Mouse (Mus musculus) kidney, postnatal 0 days (tissue): ENCODE measurements around the gene Gm44502. TPM values are rescaled to one million over a fixed set of nuclear protein-coding genes. Genes with fewer than 3 reads are reported as not detected.
A peak's percentile ranks its signal among the peaks of the same experiment; 100 is the strongest.
"Not testable (repeated sequence)": the region's sequence is repeated elsewhere in the genome, so short reads cannot be mapped to it uniquely, and the experiment has no call there.

ENCODE experiments used
- ATAC-seq: fragments of 200-750 bp; cut with Nextera tagmentation; replicated peaks from 2 replicates; pipeline ENCODE4 v1.8.0; 2017; ENCODE audit warnings: low read depth, moderate number of reproducible peaks, moderate TSS enrichment, moderate library complexity; ENCODE audit not compliant: low FRiP score
- DNase-seq: peaks from one replicate; pipeline ENCODE4 v3.0.0-alpha.2; 2016; ENCODE audit warnings: low spot score
- H3K27ac ChIP-seq: fragments of 300-500 bp; sonication (generic); 2 replicates; pipeline ENCODE4 v1.5.1; 2014; ENCODE audit warnings: mild to moderate bottlenecking
- H3K27me3 ChIP-seq: fragments of 300-500 bp; sonication (generic); 2 replicates; pipeline ENCODE4 v1.6.1; 2014; ENCODE audit warnings: low read length, mixed read lengths; ENCODE audit not compliant: insufficient read depth
- H3K36me3 ChIP-seq: fragments of 300-500 bp; sonication (generic); 2 replicates; pipeline ENCODE4 v1.6.1; 2014; ENCODE audit warnings: low read length, mixed read lengths; ENCODE audit not compliant: insufficient read depth
- H3K4me1 ChIP-seq: fragments of 300-500 bp; sonication (generic); replicated peaks from 2 replicates; pipeline ENCODE4 v1.6.1; 2014; ENCODE audit warnings: antibody characterized with exemption, low read length, mixed read lengths; ENCODE audit not compliant: insufficient read depth
- H3K4me2 ChIP-seq: fragments of 300-500 bp; sonication (generic); 2 replicates; pipeline ENCODE4 v1.6.1; 2014; ENCODE audit warnings: mild to moderate bottlenecking, low read length, moderate library complexity, mixed read lengths
- H3K4me3 ChIP-seq: fragments of 300-500 bp; sonication (generic); replicated peaks from 2 replicates; pipeline ENCODE4 v1.5.1; 2014; ENCODE audit warnings: low read depth, low read length
- H3K9ac ChIP-seq: fragments of 300-500 bp; sonication (generic); 2 replicates; pipeline ENCODE4 v1.6.1; 2014; ENCODE audit warnings: low read depth, low read length
- H3K9me3 ChIP-seq: fragments of 300-500 bp; sonication (generic); replicated peaks from 2 replicates; pipeline ENCODE4 v1.6.1; 2016; ENCODE audit warnings: low read length, inconsistent platforms, mixed read lengths
- CTCF ChIP-seq: IDR thresholded peaks from 2 replicates; pipeline ENCODE4 v1.5.1; 2016; ENCODE audit warnings: antibody characterized with exemption, low read depth, mild to moderate bottlenecking, moderate library complexity
- WGBS: fragments of 180-500 bp; shearing (Covaris S2); extraction: QIAGEN DNeasy Blood & Tissue Kit; methylation state at CpG from one replicate; pipeline ENCODE4 v1.1.7; 2014; 5-methylcytosine and 5-hydroxymethylcytosine counted together
- polyA plus RNA-seq: library from polyadenylated mRNA; unstranded; fragments of >200 nt; fragmentation: Nextera tagmentation; extraction: Ambion mirVana; gene quantifications from 2 replicates; pipeline ENCODE4 v1.2.1, GENCODE M21; 2015

Gm44502 gene
- polyA plus RNA-seq, 1 experiment from 2014 or later, result not detected

GRCm38 (mm10) chr15:89434136-89434535, 4.6 kb upstream of the Gm44502 start:
- H3K27me3 ChIP-seq, result no peaks in the 10 kb centered on the region
- DNase-seq, result no peak
- no peak for ATAC-seq
- no peak overlapping the region for H3K27ac ChIP-seq
- no peaks in the 10 kb centered on the region for H3K9me3 ChIP-seq
- H3K4me1 ChIP-seq, result 0 out of 2 replicates have a peak, but pooled peaks cover 3% of the 10 kb centered on the region
- no peaks in the 10 kb centered on the region for H3K36me3 ChIP-seq
- H3K9ac ChIP-seq, result no peak overlapping the region
- WGBS, result 84% methylated on average over 3 of the region's 3 CpGs
- no peak overlapping the region for H3K4me2 ChIP-seq
- no peak overlapping the region for H3K4me3 ChIP-seq
- TF ChIP-seq CTCF, result no peak

GRCm38 (mm10) chr15:89432946-89433345, 3.5 kb upstream of the Gm44502 start:
- TF ChIP-seq CTCF, result no peak
- H3K9me3 ChIP-seq, result no peaks in the 10 kb centered on the region
- H3K4me2 ChIP-seq, result no peak overlapping the region
- DNase-seq, result no peak
- ATAC-seq, result no peak
- no peak overlapping the region for H3K4me3 ChIP-seq
- H3K27ac ChIP-seq, result no peak overlapping the region
- H3K4me1 ChIP-seq, result peaks cover 11% of the 10 kb centered on the region; the same call in 1 of the 2 replicates
- no peak overlapping the region for H3K9ac ChIP-seq
- WGBS, result 71% methylated on average over 4 of the region's 4 CpGs
- no peaks in the 10 kb centered on the region for H3K27me3 ChIP-seq
- H3K36me3 ChIP-seq, result no peaks in the 10 kb centered on the region

- DNase-seq, result no peak
- H3K9ac ChIP-seq, result no peak overlapping the region
- 94% methylated on average over 6 of the region's 6 CpGs for WGBS
These were observed 2.3 kb upstream of the Gm44502 start for GRCm38 (mm10) chr15:89431806-89432205.

GRCm38 (mm10) chr15:89431271-89431670, 1.8 kb upstream of the Gm44502 start:
- H3K9me3 ChIP-seq, result no peaks in the 10 kb centered on the region
- H3K27me3 ChIP-seq, result no peaks in the 10 kb centered on the region
- H3K4me2 ChIP-seq, result no peak overlapping the region
- ATAC-seq, result no peak
- WGBS, result 76% methylated on average over 3 of the region's 3 CpGs
- no peak for DNase-seq
- H3K36me3 ChIP-seq, result peaks cover 6% of the 10 kb centered on the region; the same call in 1 of the 2 replicates
- TF ChIP-seq CTCF, result no peak
- peaks cover 11% of the 10 kb centered on the region; the same call in 1 of the 2 replicates for H3K4me1 ChIP-seq
- no peak overlapping the region for H3K27ac ChIP-seq
- no peak overlapping the region for H3K4me3 ChIP-seq
- H3K9ac ChIP-seq, result no peak overlapping the region

More at GRCm38 (mm10) chr15:89431806-89432205, 2.3 kb upstream of the Gm44502 start:
- no peak overlapping the region for H3K4me3 ChIP-seq
- no peaks in the 10 kb centered on the region for H3K27me3 ChIP-seq
- H3K36me3 ChIP-seq, result peaks cover under 1% of the 10 kb centered on the region; the same call in 1 of the 2 replicates
- no peak overlapping the region for H3K27ac ChIP-seq
- no peak for TF ChIP-seq CTCF
- H3K4me2 ChIP-seq, result no peak overlapping the region
- no peak for ATAC-seq
- peaks cover 11% of the 10 kb centered on the region; the same call in 1 of the 2 replicates for H3K4me1 ChIP-seq
- no peaks in the 10 kb centered on the region for H3K9me3 ChIP-seq

- DNase-seq, H3K27ac ChIP-seq, H3K4me2 ChIP-seq, H3K9ac ChIP-seq, H3K36me3 ChIP-seq, H3K9me3 ChIP-seq, H3K27me3 ChIP-seq, H3K4me3 ChIP-seq, ATAC-seq: not testable (repeated sequence)
- 80% methylated on average over 6 of the region's 9 CpGs for WGBS
- H3K4me1 ChIP-seq, result peaks cover 14% of the 10 kb centered on the region; the same call in 1 of the 2 replicates
These were observed 1.3 kb upstream of the Gm44502 start for GRCm38 (mm10) chr15:89430771-89431170.

GRCm38 (mm10) chr15:89430341-89430740, 845 bp upstream of the Gm44502 start:
- DNase-seq, result peak; percentile 18
- Histone ChIP-seq H3K4me3 (peak overlapping the region; percentile 68), H3K4me1 (peaks cover 18% of the 10 kb centered on the region; the same call in 1 of the 2 replicates), H3K27ac (peak overlapping the region; percentile 96), H3K9me3 (no peaks in the 10 kb centered on the region), H3K27me3 (no peaks in the 10 kb centered on the region), H3K9ac (peak overlapping the region; percentile 75), H3K4me2 (peak overlapping the region; percentile 73), H3K36me3 (peaks cover 9% of the 10 kb centered on the region; the same call in 1 of the 2 replicates)
- 56% methylated on average over 6 of the region's 6 CpGs for WGBS
- no peak for ATAC-seq
- TF ChIP-seq CTCF, result peak; percentile 27; the same call in 1 of the 2 replicates
